ENCODE assay signal across 9 mouse cellular contexts in the genomic region with DNA sequence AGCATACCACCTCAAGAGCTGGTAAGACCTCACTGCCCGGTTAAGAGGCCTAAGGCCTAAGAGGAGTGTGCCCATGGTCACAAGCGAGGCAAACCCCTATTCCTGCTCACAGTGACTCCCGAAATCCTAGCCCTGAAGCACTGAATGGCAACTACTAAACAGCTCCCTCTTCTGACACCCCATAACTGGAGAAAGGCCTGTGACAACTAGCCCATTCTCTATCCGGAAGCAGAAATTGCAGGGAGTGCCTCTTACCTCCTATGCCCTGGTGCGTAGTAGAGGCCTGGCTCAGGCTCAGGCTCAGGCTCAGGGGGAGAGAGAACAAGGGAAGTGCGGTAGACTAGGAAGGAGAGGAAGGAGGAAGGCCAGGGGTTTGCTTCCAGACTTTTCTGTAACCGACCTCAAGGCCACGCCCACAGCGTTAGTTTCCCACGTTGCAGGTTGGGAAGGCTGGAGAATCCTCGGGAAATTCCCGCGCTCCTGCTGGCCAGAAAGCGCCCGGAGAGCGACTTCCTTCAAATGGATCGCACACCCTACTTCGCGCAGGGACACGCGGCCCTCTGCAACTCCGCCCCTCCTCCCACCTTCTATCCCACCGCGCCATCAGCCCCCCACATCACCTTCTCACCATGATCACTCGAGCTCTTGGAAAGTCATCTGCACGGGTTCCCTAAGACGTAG. TPM values are rescaled to one million over a fixed set of nuclear protein-coding genes. Genes with fewer than 3 reads are reported as not detected.
DNase-seq lines count a peak whose midpoint lies in the region; ATAC-seq lines count a peak whose summit lies in the region.
"Had no signal": no experiment of that assay in that cellular context is flagged by ENCODE, and none has a peak within 500 bp of the region (broad histone marks: within the 10 kb centered on the region; RNA-seq: fewer than 3 reads in every experiment).

No protein-coding gene starts in this region.

- DNase-seq in layer of hippocampus, adult 11-12 months (ENCODE audit: low spot score) = peak; percentile 39
- DNase-seq in layer of hippocampus, postnatal 25 days (ENCODE audit: extremely low spot score in 1 of 2, low spot score in 1 of 2) = no peak
- DNase-seq in embryo, embryonic 10 days (ENCODE audit: low spot score) = peak; percentile 22
- peak; percentile 22 to 40 for DNase-seq in heart, postnatal 10 days
- peak; percentile 39 for DNase-seq in liver, embryonic 11.5 days (ENCODE audit: low spot score)
- DNase-seq in gastrocnemius, postnatal 4 days (ENCODE audit: low spot score in 2 of 2) = no peak
- DNase-seq in adrenal gland, adult 8-10 months = no peak

- intact Hi-C loops in heart, postnatal 10 days (cut with DNase I) = no loop called here

- peak overlapping the region; percentile 85 for H3K4me2 ChIP-seq in liver, embryonic 11.5 days
- H3K4me2 ChIP-seq in neural tube, embryonic 12.5 days (replicated peaks) = peak overlapping the region; percentile 88

- H3K9me3 ChIP-seq in liver, embryonic 11.5 days (ENCODE audit: control insufficient read depth, low read length) = no peaks in the 10 kb centered on the region
- no peaks in the 10 kb centered on the region for H3K9me3 ChIP-seq in neural tube, embryonic 12.5 days

- peak overlapping the region; percentile 46 for H3K4me3 ChIP-seq in liver, embryonic 11.5 days (ENCODE audit: low read depth, low read length)
- peak overlapping the region; percentile 45 for H3K4me3 ChIP-seq in neural tube, embryonic 12.5 days

- no peaks in the 10 kb centered on the region; the same call in 1 of the 2 replicates for H3K4me1 ChIP-seq in liver, embryonic 11.5 days (replicated peaks; ENCODE audit: control insufficient read depth, insufficient read depth, low read length)
- peaks cover 21% of the 10 kb centered on the region for H3K4me1 ChIP-seq in neural tube, embryonic 12.5 days

- no peak overlapping the region for H3K27ac ChIP-seq in liver, embryonic 11.5 days (ENCODE audit: low read depth, low read length)
- H3K27ac ChIP-seq in neural tube, embryonic 12.5 days = no peak overlapping the region

- H3K9ac ChIP-seq in liver, embryonic 11.5 days (ENCODE audit: low read depth, low read length) = no peak overlapping the region
- H3K9ac ChIP-seq in neural tube, embryonic 12.5 days = 0 out of 2 replicates have a peak overlapping the region, but pooled peaks have one; percentile 48

- no peak for ATAC-seq in liver, embryonic 11.5 days (replicated peaks; ENCODE audit: low FRiP score)
- no peak for ATAC-seq in neural tube, embryonic 12.5 days (ENCODE audit: low FRiP score, low read depth)

- 11% methylated on average over 27 of the region's 27 CpGs for WGBS in liver, embryonic 11.5 days
- WGBS in neural tube, embryonic 12.5 days = 13% methylated on average over 27 of the region's 27 CpGs

- H3K27me3 ChIP-seq in liver, embryonic 11.5 days (replicated peaks; ENCODE audit: control insufficient read depth, insufficient read depth, low read length) = peaks cover 67% of the 10 kb centered on the region
- H3K27me3 ChIP-seq in neural tube, embryonic 12.5 days (replicated peaks) = peaks cover 60% of the 10 kb centered on the region

- no peaks in the 10 kb centered on the region for H3K36me3 ChIP-seq in liver, embryonic 11.5 days (ENCODE audit: control insufficient read depth, insufficient read depth, low read length)
- no peaks in the 10 kb centered on the region for H3K36me3 ChIP-seq in neural tube, embryonic 12.5 days

RNA-seq across cellular contexts. Expression of a gene that starts 0.5 kb away (rescaled TPM):
- total RNA-seq in layer of hippocampus, postnatal 25 days (2021) = 1 to 10 TPM in 1 of 2 experiments, under 1 TPM in 1; 0.74 to 1.3 TPM
- total RNA-seq in heart, postnatal 10 days (2021) = not detected
- polyA plus RNA-seq in liver, embryonic 11.5 days (2014; fragmentation: Nextera tagmentation; extraction: Ambion mirVana) = not detected in 2 replicates
- polyA plus RNA-seq in neural tube, embryonic 12.5 days (2016; fragmentation: Nextera tagmentation; extraction: Ambion mirVana) = not detected in 2 replicates
- 1 to 10 TPM in 1 of 2 experiments, under 1 TPM in 1; 0.81 to 1.2 TPM for total RNA-seq in gastrocnemius, postnatal 4 days (2021)
- under 1 TPM in 1 of 4 experiments, not detected in 3; 0.75 TPM for total RNA-seq in adrenal gland, adult 8-10 months (2022)
- polyA plus RNA-seq: Patski had no signal

RNA-seq across cellular contexts. Expression of a gene that starts 1.1 kb away (rescaled TPM):
- 10 to 100 TPM; 13.2 to 19.9 TPM for total RNA-seq in layer of hippocampus, postnatal 25 days (2021)
- under 1 TPM; 0.86 to 0.89 TPM for total RNA-seq in heart, postnatal 10 days (2021)
- 0.25 and 0.77 TPM in 2 replicates for polyA plus RNA-seq in liver, embryonic 11.5 days (2014; fragmentation: Nextera tagmentation; extraction: Ambion mirVana)
- 0.16 and 0.31 TPM in 2 replicates for polyA plus RNA-seq in neural tube, embryonic 12.5 days (2016; fragmentation: Nextera tagmentation; extraction: Ambion mirVana)
- under 1 TPM; 0.21 to 0.66 TPM for total RNA-seq in gastrocnemius, postnatal 4 days (2021)
- 1 to 10 TPM in 2 of 4 experiments, under 1 TPM in 2; 0.58 to 2.2 (median 1.2) TPM for total RNA-seq in adrenal gland, adult 8-10 months (2022)
- polyA plus RNA-seq: Patski had no signal

Comparison
In these comparisons a context has a peak if more than half of its experiments do, and no peak if none do; other contexts are left out.
1. DNase-seq: peak in layer of hippocampus, adult 11-12 months (single experiment), embryo, embryonic 10 days (single experiment), heart, postnatal 10 days (2 of 2) and liver, embryonic 11.5 days (single experiment); none in layer of hippocampus, postnatal 25 days (0 of 2), gastrocnemius, postnatal 4 days (0 of 2) and adrenal gland, adult 8-10 months (single experiment).
2. RNA of a gene that starts 1.1 kb away (total RNA-seq): 13.2 to 19.9 TPM in layer of hippocampus, postnatal 25 days; 0.58 to 2.2 TPM in adrenal gland, adult 8-10 months, 0.86 to 0.89 TPM in heart, postnatal 10 days and 0.21 to 0.66 TPM in gastrocnemius, postnatal 4 days; every median in the first group is over 4 times any median in the second.